Mouse (Mus musculus): ENCODE data around the gene Aldoc. TPM values are rescaled to one million over a fixed set of nuclear protein-coding genes. Genes with fewer than 3 reads are reported as not detected.
"Not testable (repeated sequence)": the region's sequence is repeated elsewhere in the genome, so short reads cannot be mapped to it uniquely, and the experiment has no call there.

Gene Aldoc
- 187 and 207 TPM in 2 replicates for total RNA-seq (2014; rRNA removed)
- polyA plus RNA-seq (2015; fragmentation: Nextera tagmentation; extraction: Ambion mirVana), result 182 and 219 TPM in 2 replicates

DNA sequence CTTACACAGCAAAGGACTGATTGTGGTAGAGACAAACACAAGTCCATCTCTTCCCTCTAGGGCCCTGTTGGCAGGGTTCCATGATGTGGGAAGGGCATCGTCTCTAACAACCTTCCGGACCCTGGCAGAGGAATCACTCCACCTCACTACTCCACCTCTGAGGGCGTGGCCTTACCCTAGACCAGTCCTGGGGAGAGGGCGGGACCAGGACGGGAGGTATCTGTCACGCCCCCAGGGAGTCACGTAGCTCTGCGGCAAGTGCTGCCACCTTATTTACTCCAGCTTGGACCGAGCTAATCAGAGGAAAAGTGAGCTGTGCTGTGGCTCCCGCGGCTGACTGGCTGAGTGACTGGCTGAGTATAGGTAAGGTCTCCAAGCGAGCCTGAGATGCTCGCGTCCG, at the start of gene Aldoc:
Gene Aldoc (plus strand): TSS at position 109 of the 400 bp plus-strand sequence.
- Histone ChIP-seq H3K4me2 (ENCODE audit: low read depth) (peak within 1 kb of the TSS; percentile 37), H3K27me3 (ENCODE audit: insufficient read depth, low read length) (no peaks in the 10 kb centered on the region), H3K27ac (ENCODE audit: low read depth, low read length) (peak within 1 kb of the TSS; percentile 60), H3K9me3 (ENCODE audit: low read length) (no peaks in the 10 kb centered on the region), H3K4me3 (ENCODE audit: low read depth, low read length) (peak within 1 kb of the TSS; percentile 22), H3K9ac (0 out of 2 replicates have a peak within 1 kb of the TSS, but pooled peaks have one; percentile 0), H3K4me1 (ENCODE audit: insufficient read depth) (no peaks in the 10 kb centered on the region), H3K36me3 (ENCODE audit: insufficient read depth) (no peaks in the 10 kb centered on the region)
- TF ChIP-seq CTCF (IDR thresholded peaks at IDR 0.05; ENCODE audit: low read depth), result no peak
- DNase-seq, result peak; percentile 74
- 4% methylated on average over 15 of the region's 15 CpGs for WGBS
- peak; percentile 87 for ATAC-seq

DNA sequence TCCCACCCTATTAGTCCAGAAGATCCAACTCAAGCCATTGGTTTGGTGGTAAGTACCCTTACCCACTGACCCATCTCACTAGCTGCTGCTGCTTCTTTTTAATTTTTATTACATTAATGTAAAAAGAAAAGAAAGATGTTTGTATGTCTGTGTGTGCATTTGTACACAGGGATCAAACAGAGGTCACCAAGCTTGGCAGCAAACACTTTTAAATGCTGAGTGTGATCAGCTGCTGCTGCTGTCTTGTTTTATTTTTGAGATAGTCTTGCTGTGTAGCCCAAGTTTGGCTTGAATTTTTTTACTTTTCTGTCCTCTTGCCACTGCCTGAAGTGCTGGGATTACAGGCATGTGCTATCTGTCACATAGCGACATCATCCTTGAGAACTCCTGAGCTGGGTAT, 47.2 kb upstream of the Aldoc start:
- Histone ChIP-seq H3K4me1 (ENCODE audit: insufficient read depth) (no peaks in the 10 kb centered on the region), H3K27me3 (ENCODE audit: insufficient read depth, low read length) (no peaks in the 10 kb centered on the region), H3K27ac (ENCODE audit: low read depth, low read length) (no peak overlapping the region), H3K9me3 (ENCODE audit: low read length) (no peaks in the 10 kb centered on the region), H3K4me3 (ENCODE audit: low read depth, low read length) (no peak overlapping the region), H3K4me2 (ENCODE audit: low read depth) (no peak overlapping the region), H3K9ac (no peak overlapping the region), H3K36me3 (ENCODE audit: insufficient read depth) (peaks cover 90% of the 10 kb centered on the region)
- DNase-seq, result no peak
- no peak for ATAC-seq
- no peak for TF ChIP-seq CTCF (IDR thresholded peaks at IDR 0.05; ENCODE audit: low read depth)
- 100% methylated on average over 1 of the region's 1 CpGs for WGBS

DNA sequence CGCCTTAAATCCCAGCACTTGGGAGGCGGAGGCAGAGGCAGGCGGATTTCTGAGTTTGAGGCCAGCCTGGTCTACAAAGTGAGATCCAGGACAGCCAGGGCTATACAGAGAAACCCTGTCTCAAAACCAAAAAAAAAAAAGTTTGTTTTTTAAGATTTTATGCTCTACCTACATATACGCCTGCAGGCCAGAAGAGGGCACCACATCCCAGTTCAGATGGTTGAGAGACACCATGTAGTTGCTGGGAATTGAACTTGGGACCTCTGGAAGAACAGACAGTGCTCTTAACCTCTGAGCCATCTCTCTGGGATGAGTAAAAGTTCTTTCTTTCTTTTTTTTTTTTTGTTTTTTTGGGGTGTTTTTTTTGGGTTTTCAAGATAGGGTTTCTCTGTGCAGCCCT, 46.6 kb upstream of the Aldoc start:
- DNase-seq; H3K4me2 ChIP-seq (ENCODE audit: low read depth); H3K9me3 ChIP-seq (ENCODE audit: low read length); H3K4me3 ChIP-seq (ENCODE audit: low read depth, low read length); H3K4me1 ChIP-seq (ENCODE audit: insufficient read depth); H3K9ac ChIP-seq; H3K27ac ChIP-seq (ENCODE audit: low read depth, low read length); ATAC-seq; H3K27me3 ChIP-seq (ENCODE audit: insufficient read depth, low read length): not testable (repeated sequence)
- peaks cover 92% of the 10 kb centered on the region for H3K36me3 ChIP-seq (ENCODE audit: insufficient read depth)
- TF ChIP-seq CTCF (IDR thresholded peaks at IDR 0.05; ENCODE audit: low read depth), result peak; percentile 28
- WGBS, result 96% methylated on average over 4 of the region's 4 CpGs

DNA sequence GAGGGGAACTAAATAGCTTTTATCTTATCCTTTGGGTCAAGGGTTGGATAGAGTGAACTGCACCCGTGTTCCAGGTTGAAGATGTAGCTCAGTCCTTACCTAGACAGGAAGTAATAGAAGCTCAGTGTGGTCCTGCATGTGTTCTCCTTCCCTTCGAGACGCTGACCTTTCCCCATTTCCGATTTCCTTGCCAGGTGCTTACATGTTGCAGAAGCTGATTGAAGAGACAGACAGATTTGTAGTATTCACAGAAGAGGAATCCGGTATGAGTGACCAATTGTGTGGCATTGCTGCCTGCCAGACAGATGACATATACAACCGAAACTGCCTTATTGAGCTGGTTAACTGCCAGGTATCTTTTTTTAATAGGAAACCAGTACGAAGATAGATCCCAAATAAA, 43.9 kb upstream of the Aldoc start:
- Histone ChIP-seq H3K4me2 (ENCODE audit: low read depth) (no peak overlapping the region), H3K9me3 (ENCODE audit: low read length) (no peaks in the 10 kb centered on the region), H3K4me1 (ENCODE audit: insufficient read depth) (no peaks in the 10 kb centered on the region), H3K9ac (no peak overlapping the region), H3K27ac (ENCODE audit: low read depth, low read length) (no peak overlapping the region), H3K4me3 (ENCODE audit: low read depth, low read length) (no peak overlapping the region), H3K36me3 (ENCODE audit: insufficient read depth) (peaks cover 89% of the 10 kb centered on the region), H3K27me3 (ENCODE audit: insufficient read depth, low read length) (no peaks in the 10 kb centered on the region)
- DNase-seq (no peak), ATAC-seq (no peak)
- no peak for TF ChIP-seq CTCF (IDR thresholded peaks at IDR 0.05; ENCODE audit: low read depth)
- 89% methylated on average over 7 of the region's 7 CpGs for WGBS

- 78% methylated on average over 4 of the region's 4 CpGs for WGBS
These were observed 43.2 kb upstream of the Aldoc start for GRCm38 (mm10) chr11:78279586-78279985.

DNA sequence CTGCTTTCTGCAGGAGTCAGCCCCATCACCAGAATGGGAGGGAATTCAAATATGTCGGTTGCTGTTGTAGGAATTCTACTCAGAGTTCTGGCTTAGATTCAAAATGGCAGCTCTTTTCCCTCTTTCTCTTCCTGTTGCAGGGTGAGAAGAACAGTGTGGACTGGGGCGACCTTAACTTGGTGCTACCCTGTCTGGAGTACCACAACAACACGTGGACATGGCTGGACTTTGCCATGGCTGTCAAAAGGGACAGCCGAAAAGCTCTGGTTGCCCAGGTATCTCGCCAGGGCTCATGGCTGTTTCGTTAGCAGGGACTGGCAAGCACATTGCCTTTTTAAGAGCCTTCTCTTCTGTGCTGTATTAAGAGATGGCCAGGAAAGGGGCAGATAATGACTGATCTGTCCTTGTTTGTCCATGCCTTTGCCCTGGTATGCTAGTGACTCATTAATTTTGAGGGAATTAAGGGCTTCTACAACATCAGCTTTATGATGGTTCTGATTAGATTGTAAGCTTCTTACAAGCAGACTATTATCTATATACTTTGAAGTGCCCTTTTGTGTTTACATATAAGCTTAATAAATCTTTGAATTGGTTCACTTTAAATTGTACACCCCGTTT, 33.5 kb upstream of the Aldoc start:
- Histone ChIP-seq H3K27me3 (ENCODE audit: insufficient read depth, low read length) (no peaks in the 10 kb centered on the region), H3K36me3 (ENCODE audit: insufficient read depth) (peaks cover 80% of the 10 kb centered on the region), H3K27ac (ENCODE audit: low read depth, low read length) (no peak overlapping the region), H3K4me2 (ENCODE audit: low read depth) (no peak overlapping the region), H3K4me1 (ENCODE audit: insufficient read depth) (no peaks in the 10 kb centered on the region), H3K9me3 (ENCODE audit: low read length) (no peaks in the 10 kb centered on the region), H3K9ac (no peak overlapping the region), H3K4me3 (ENCODE audit: low read depth, low read length) (no peak overlapping the region)
- 88% methylated on average over 7 of the region's 7 CpGs for WGBS
- DNase-seq (no peak), ATAC-seq (no peak)
- no peak for TF ChIP-seq CTCF (IDR thresholded peaks at IDR 0.05; ENCODE audit: low read depth)

More at GRCm38 (mm10) chr11:78279586-78279985, 43.2 kb upstream of the Aldoc start:
- Histone ChIP-seq H3K9me3 (ENCODE audit: low read length) (no peaks in the 10 kb centered on the region), H3K36me3 (ENCODE audit: insufficient read depth) (peaks cover 89% of the 10 kb centered on the region), H3K9ac (no peak overlapping the region), H3K4me2 (ENCODE audit: low read depth) (no peak overlapping the region), H3K4me3 (ENCODE audit: low read depth, low read length) (no peak overlapping the region), H3K4me1 (ENCODE audit: insufficient read depth) (no peaks in the 10 kb centered on the region), H3K27me3 (ENCODE audit: insufficient read depth, low read length) (no peaks in the 10 kb centered on the region), H3K27ac (ENCODE audit: low read depth, low read length) (no peak overlapping the region)
- ATAC-seq (no peak), DNase-seq (no peak)
- TF ChIP-seq CTCF (IDR thresholded peaks at IDR 0.05; ENCODE audit: low read depth), result no peak

GRCm38 (mm10) chr11:78290654-78291053, 32.1 kb upstream of the Aldoc start, which contains the start of gene BC030499:
BC030499 (plus strand) TSS chr11:78290841.
- TF ChIP-seq CTCF (IDR thresholded peaks at IDR 0.05; ENCODE audit: low read depth), result no peak
- H3K9ac ChIP-seq, result no peak within 1 kb of the TSS
- no peak within 1 kb of the TSS for H3K27ac ChIP-seq (ENCODE audit: low read depth, low read length)
- ATAC-seq, result no peak
- H3K4me2 ChIP-seq (ENCODE audit: low read depth), result no peak within 1 kb of the TSS
- no peak within 1 kb of the TSS for H3K4me3 ChIP-seq (ENCODE audit: low read depth, low read length)
- WGBS, result 88% methylated on average over 4 of the region's 4 CpGs
- peaks cover 66% of the 10 kb centered on the region for H3K36me3 ChIP-seq (ENCODE audit: insufficient read depth)
- no peaks in the 10 kb centered on the region for H3K9me3 ChIP-seq (ENCODE audit: low read length)
- no peaks in the 10 kb centered on the region for H3K27me3 ChIP-seq (ENCODE audit: insufficient read depth, low read length)
- DNase-seq, result no peak
- H3K4me1 ChIP-seq (ENCODE audit: insufficient read depth), result no peaks in the 10 kb centered on the region

Data from forebrain, postnatal 0 days (tissue).